Mouse (Mus musculus): ENCODE measurements around the gene Naa15.

The Naa15 gene

GRCm38 (mm10) chr3:51468530-51468929 lies 53.6 kb downstream of the Naa15 start:
- DNase-seq: no peak

- no peak for DNase-seq
Observed at GRCm38 (mm10) chr3:51475706-51476105, 60.8 kb downstream of the Naa15 start.

GRCm38 (mm10) chr3:51479893-51480292 lies 64.9 kb downstream of the Naa15 start:
- no peak for DNase-seq

GRCm38 (mm10) chr3:51481059-51481458 lies 66.1 kb downstream of the Naa15 start:
- DNase-seq: peak; percentile 47

- DNase-seq: no peak
Observed at GRCm38 (mm10) chr3:51481881-51482280, 66.9 kb downstream of the Naa15 start.

GRCm38 (mm10) chr3:51482781-51483180 lies 67.8 kb downstream of the Naa15 start:
- no peak for DNase-seq

- peak; percentile 98 for DNase-seq
Observed at GRCm38 (mm10) chr3:51483741-51484359, 68.9 kb downstream of the Naa15 start, which contains the start of gene Rab33b. Rab33b (plus strand) TSS chr3:51483920.

- DNase-seq: no peak
Observed at GRCm38 (mm10) chr3:51484370-51484769, 69.4 kb downstream of the Naa15 start.

GRCm38 (mm10) chr3:51485347-51485746 lies 70.4 kb downstream of the Naa15 start:
- no peak for DNase-seq

- no peak for DNase-seq
Observed at GRCm38 (mm10) chr3:51486491-51487195, 71.7 kb downstream of the Naa15 start.

GRCm38 (mm10) chr3:51490088-51490753 lies 75.3 kb downstream of the Naa15 start:
- no peak for DNase-seq

GRCm38 (mm10) chr3:51493272-51493838 lies 78.4 kb downstream of the Naa15 start:
- DNase-seq: no peak

- DNase-seq: no peak
Observed at GRCm38 (mm10) chr3:51494466-51494865, 79.5 kb downstream of the Naa15 start.

GRCm38 (mm10) chr3:51495646-51496045 lies 80.7 kb downstream of the Naa15 start:
- no peak for DNase-seq

- no peak for DNase-seq
Observed at GRCm38 (mm10) chr3:51497978-51498377, 83.0 kb downstream of the Naa15 start.

GRCm38 (mm10) chr3:51498659-51499058 lies 83.7 kb downstream of the Naa15 start:
- no peak for DNase-seq

GRCm38 (mm10) chr3:51499876-51500275 lies 84.9 kb downstream of the Naa15 start:
- no peak for DNase-seq

GRCm38 (mm10) chr3:51504385-51504952 lies 89.5 kb downstream of the Naa15 start:
- no peak for DNase-seq

- DNase-seq: no peak
Observed at GRCm38 (mm10) chr3:51505465-51505864, 90.5 kb downstream of the Naa15 start.

GRCm38 (mm10) chr3:51510903-51511302 lies 96.0 kb downstream of the Naa15 start:
- peak; percentile 82 for DNase-seq

- DNase-seq: peak; percentile 35
Observed at GRCm38 (mm10) chr3:51511983-51512382, 97.0 kb downstream of the Naa15 start.

GRCm38 (mm10) chr3:51517467-51517866 lies 102.5 kb downstream of the Naa15 start:
- DNase-seq: no peak
